Mouse (Mus musculus): ENCODE results near the gene Olfr617. TPM values are rescaled to one million over a fixed set of nuclear protein-coding genes. Genes with fewer than 3 reads are reported as not detected.

Olfr617 gene
- polyA plus RNA-seq, 1 experiment: not detected

GRCm38 (mm10) chr7:103600275-103600674 lies 27.4 kb downstream of the Olfr617 start, which contains the start of gene Olfr619:
Gene Olfr619 (plus strand): TSS chr7:103600575.
- Histone ChIP-seq H3K27ac (ENCODE audit: insufficient read depth, low read length) (no peak within 1 kb of the TSS), H3K27me3 (ENCODE audit: control insufficient read depth, insufficient read depth, low read length, poor library complexity, severe bottlenecking) (no peaks in the 10 kb centered on the region), H3K36me3 (ENCODE audit: control insufficient read depth, insufficient read depth, low read length, poor library complexity, severe bottlenecking) (no peaks in the 10 kb centered on the region), H3K9me3 (replicated peaks; ENCODE audit: control insufficient read depth, insufficient read depth, low read length, poor library complexity, severe bottlenecking) (no peaks in the 10 kb centered on the region), H3K4me1 (ENCODE audit: control insufficient read depth, insufficient read depth, low read length) (no peaks in the 10 kb centered on the region), H3K4me3 (ENCODE audit: low read depth, low read length) (no peak within 1 kb of the TSS), H3K9ac (ENCODE audit: low read depth, poor library complexity, severe bottlenecking) (no peak within 1 kb of the TSS)
- TF ChIP-seq EP300 (IDR thresholded peaks at IDR 0.05; ENCODE audit: insufficient read depth, low read depth, low read length) (no peak), POLR2A (IDR thresholded peaks at IDR 0.05; ENCODE audit: insufficient read depth, low read length) (no peak), CTCF (IDR thresholded peaks at IDR 0.05; ENCODE audit: low read depth, low read length) (no peak)

- Histone ChIP-seq H3K4me1 (ENCODE audit: control insufficient read depth, insufficient read depth, low read length) (no peaks in the 10 kb centered on the region), H3K27me3 (ENCODE audit: control insufficient read depth, insufficient read depth, low read length, poor library complexity, severe bottlenecking) (no peaks in the 10 kb centered on the region), H3K4me3 (ENCODE audit: low read depth, low read length) (no peak overlapping the region), H3K36me3 (ENCODE audit: control insufficient read depth, insufficient read depth, low read length, poor library complexity, severe bottlenecking) (no peaks in the 10 kb centered on the region), H3K27ac (ENCODE audit: insufficient read depth, low read length) (no peak overlapping the region), H3K9me3 (replicated peaks; ENCODE audit: control insufficient read depth, insufficient read depth, low read length, poor library complexity, severe bottlenecking) (no peaks in the 10 kb centered on the region), H3K9ac (ENCODE audit: low read depth, poor library complexity, severe bottlenecking) (no peak overlapping the region)
- no peak for TF ChIP-seq POLR2A (IDR thresholded peaks at IDR 0.05; ENCODE audit: insufficient read depth, low read length)
- TF ChIP-seq EP300 (IDR thresholded peaks at IDR 0.05; ENCODE audit: insufficient read depth, low read depth, low read length): no peak
- TF ChIP-seq CTCF (IDR thresholded peaks at IDR 0.05; ENCODE audit: low read depth, low read length): no peak
These were observed 34.6 kb downstream of the Olfr617 start for GRCm38 (mm10) chr7:103607425-103607824.

- Histone ChIP-seq H3K27me3 (ENCODE audit: control insufficient read depth, insufficient read depth, low read length, poor library complexity, severe bottlenecking) (no peaks in the 10 kb centered on the region), H3K27ac (ENCODE audit: insufficient read depth, low read length) (no peak within 1 kb of the TSS), H3K4me1 (ENCODE audit: control insufficient read depth, insufficient read depth, low read length) (no peaks in the 10 kb centered on the region), H3K4me3 (ENCODE audit: low read depth, low read length) (no peak within 1 kb of the TSS), H3K36me3 (ENCODE audit: control insufficient read depth, insufficient read depth, low read length, poor library complexity, severe bottlenecking) (no peaks in the 10 kb centered on the region), H3K9me3 (replicated peaks; ENCODE audit: control insufficient read depth, insufficient read depth, low read length, poor library complexity, severe bottlenecking) (peaks cover 5% of the 10 kb centered on the region), H3K9ac (ENCODE audit: low read depth, poor library complexity, severe bottlenecking) (no peak within 1 kb of the TSS)
- TF ChIP-seq CTCF (IDR thresholded peaks at IDR 0.05; ENCODE audit: low read depth, low read length): no peak
- TF ChIP-seq EP300 (IDR thresholded peaks at IDR 0.05; ENCODE audit: insufficient read depth, low read depth, low read length): no peak
- no peak for TF ChIP-seq POLR2A (IDR thresholded peaks at IDR 0.05; ENCODE audit: insufficient read depth, low read length)
These were observed 39.6 kb downstream of the Olfr617 start, which contains the start of gene Olfr620 for GRCm38 (mm10) chr7:103612434-103612833. Gene Olfr620 (minus strand): TSS chr7:103612534.

Other genes starting within 250 kb of the Olfr617 start
- gene Olfr598, start 249.5 kb upstream of the Olfr617 start, polyA plus RNA-seq (2011; ENCODE audit: insufficient read depth, insufficient read length, low read depth, missing spikeins): not detected in 2 replicates
- not detected in 2 replicates for gene Olfr599, start 237.1 kb upstream of the Olfr617 start, polyA plus RNA-seq (2011; ENCODE audit: insufficient read depth, insufficient read length, low read depth, missing spikeins)
- gene Olfr600, start 223.4 kb upstream of the Olfr617 start, polyA plus RNA-seq (2011; ENCODE audit: insufficient read depth, insufficient read length, low read depth, missing spikeins): not detected in 2 replicates
- not detected in 2 replicates for gene Olfr601, start 210.4 kb upstream of the Olfr617 start, polyA plus RNA-seq (2011; ENCODE audit: insufficient read depth, insufficient read length, low read depth, missing spikeins)
- not detected in 2 replicates for gene Olfr603, start 186.9 kb upstream of the Olfr617 start, polyA plus RNA-seq (2011; ENCODE audit: insufficient read depth, insufficient read length, low read depth, missing spikeins)
- not detected in 2 replicates for gene Usp17lc, start 158.0 kb upstream of the Olfr617 start, polyA plus RNA-seq (2011; ENCODE audit: insufficient read depth, insufficient read length, low read depth, missing spikeins)
- gene Olfr605, start 127.6 kb upstream of the Olfr617 start, polyA plus RNA-seq (2011; ENCODE audit: insufficient read depth, insufficient read length, low read depth, missing spikeins): not detected in 2 replicates
- not detected in 2 replicates for gene Olfr606, start 124.0 kb upstream of the Olfr617 start, polyA plus RNA-seq (2011; ENCODE audit: insufficient read depth, insufficient read length, low read depth, missing spikeins)
- 0.13 TPM in 1 of 2 replicates, not detected in the other for gene Olfr607, start 108.9 kb upstream of the Olfr617 start, polyA plus RNA-seq (2011; ENCODE audit: insufficient read depth, insufficient read length, low read depth, missing spikeins)
- not detected in 2 replicates for gene Olfr608, start 103.2 kb upstream of the Olfr617 start, polyA plus RNA-seq (2011; ENCODE audit: insufficient read depth, insufficient read length, low read depth, missing spikeins)
- not detected in 2 replicates for gene Olfr609, start 75.0 kb upstream of the Olfr617 start, polyA plus RNA-seq (2011; ENCODE audit: insufficient read depth, insufficient read length, low read depth, missing spikeins)
- not detected in 2 replicates for gene Olfr610, start 60.9 kb upstream of the Olfr617 start, polyA plus RNA-seq (2011; ENCODE audit: insufficient read depth, insufficient read length, low read depth, missing spikeins)
- gene Olfr611, start 52.2 kb upstream of the Olfr617 start, polyA plus RNA-seq (2011; ENCODE audit: insufficient read depth, insufficient read length, low read depth, missing spikeins): not detected in 2 replicates
- not detected in 2 replicates for gene Olfr612, start 30.3 kb upstream of the Olfr617 start, polyA plus RNA-seq (2011; ENCODE audit: insufficient read depth, insufficient read length, low read depth, missing spikeins)
- gene Olfr613, start 25.0 kb upstream of the Olfr617 start, polyA plus RNA-seq (2011; ENCODE audit: insufficient read depth, insufficient read length, low read depth, missing spikeins): not detected in 2 replicates
- not detected in 2 replicates for gene Olfr615, start 17.0 kb upstream of the Olfr617 start, polyA plus RNA-seq (2011; ENCODE audit: insufficient read depth, insufficient read length, low read depth, missing spikeins)
- gene Olfr616, start 3.9 kb upstream of the Olfr617 start, polyA plus RNA-seq (2011; ENCODE audit: insufficient read depth, insufficient read length, low read depth, missing spikeins): not detected in 2 replicates
- gene Olfr618, start 17.0 kb downstream of the Olfr617 start, polyA plus RNA-seq (2011; ENCODE audit: insufficient read depth, insufficient read length, low read depth, missing spikeins): not detected in 2 replicates
- gene Olfr619, start 27.5 kb downstream of the Olfr617 start, polyA plus RNA-seq (2011; ENCODE audit: insufficient read depth, insufficient read length, low read depth, missing spikeins): not detected in 2 replicates
- not detected in 2 replicates for gene Olfr620, start 39.5 kb downstream of the Olfr617 start, polyA plus RNA-seq (2011; ENCODE audit: insufficient read depth, insufficient read length, low read depth, missing spikeins)
- gene Olfr622, start 69.6 kb downstream of the Olfr617 start, polyA plus RNA-seq (2011; ENCODE audit: insufficient read depth, insufficient read length, low read depth, missing spikeins): not detected in 2 replicates
- not detected in 2 replicates for gene Olfr623, start 90.6 kb downstream of the Olfr617 start, polyA plus RNA-seq (2011; ENCODE audit: insufficient read depth, insufficient read length, low read depth, missing spikeins)
- 0.13 TPM in 1 of 2 replicates, not detected in the other for gene Olfr624, start 98.1 kb downstream of the Olfr617 start, polyA plus RNA-seq (2011; ENCODE audit: insufficient read depth, insufficient read length, low read depth, missing spikeins)
- not detected in 2 replicates for gene Olfr625-ps1, start 109.7 kb downstream of the Olfr617 start, polyA plus RNA-seq (2011; ENCODE audit: insufficient read depth, insufficient read length, low read depth, missing spikeins)
- gene Olfr243, start 141.6 kb downstream of the Olfr617 start, polyA plus RNA-seq (2011; ENCODE audit: insufficient read depth, insufficient read length, low read depth, missing spikeins): 0.16 TPM in 1 of 2 replicates, not detected in the other
- not detected in 2 replicates for gene Olfr628, start 157.3 kb downstream of the Olfr617 start, polyA plus RNA-seq (2011; ENCODE audit: insufficient read depth, insufficient read length, low read depth, missing spikeins)
- gene Olfr629, start 171.9 kb downstream of the Olfr617 start, polyA plus RNA-seq (2011; ENCODE audit: insufficient read depth, insufficient read length, low read depth, missing spikeins): not detected in 2 replicates
- gene Olfr630, start 184.3 kb downstream of the Olfr617 start, polyA plus RNA-seq (2011; ENCODE audit: insufficient read depth, insufficient read length, low read depth, missing spikeins): not detected in 2 replicates
- not detected in 2 replicates for gene Olfr69, start 198.5 kb downstream of the Olfr617 start, polyA plus RNA-seq (2011; ENCODE audit: insufficient read depth, insufficient read length, low read depth, missing spikeins)
- gene Olfr68, start 206.6 kb downstream of the Olfr617 start, polyA plus RNA-seq (2011; ENCODE audit: insufficient read depth, insufficient read length, low read depth, missing spikeins): not detected in 2 replicates
- not detected in 2 replicates for gene Olfr67, start 218.8 kb downstream of the Olfr617 start, polyA plus RNA-seq (2011; ENCODE audit: insufficient read depth, insufficient read length, low read depth, missing spikeins)
- gene Hbb-bt, start 240.9 kb downstream of the Olfr617 start, polyA plus RNA-seq (2011; ENCODE audit: insufficient read depth, insufficient read length, low read depth, missing spikeins): 1.2 and 2.2 TPM in 2 replicates

Measured in ES-Bruce4 (cell line).